ENCODE assay signal across 30 mouse cellular contexts in genomic region chr12:100868049-100868622, GRCm38 (mm10). TPM values are rescaled to one million over a fixed set of nuclear protein-coding genes. Genes with fewer than 3 reads are reported as not detected.
A peak's percentile ranks its signal among the peaks of the same experiment; 100 is the strongest.
DNase-seq lines count a peak whose midpoint lies in the region; ATAC-seq and TF ChIP-seq lines count a peak whose summit lies in the region.
"Had no signal": no experiment of that assay in that cellular context is flagged by ENCODE, and none has a peak within 500 bp of the region (broad histone marks: within the 10 kb centered on the region; RNA-seq: fewer than 3 reads in every experiment).

No protein-coding gene starts in this region.

- no peak for TF ChIP-seq CTCF in cerebellum, adult 2 months (IDR thresholded peaks at IDR 0.05; ENCODE audit: borderline replicate concordance, insufficient read depth, low read depth, low read length)

- intact Hi-C loops in heart, postnatal 25 days (cut with DNase I) = no loop called here

- DNase-seq in cerebellum, adult 2 months = no peak
- DNase-seq in cerebellum, postnatal 4 days (ENCODE audit: low spot score in 2 of 2) = no peak
- no peak for DNase-seq in heart, postnatal 25 days (ENCODE audit: low spot score)
- DNase-seq in layer of hippocampus, adult 9-11 months = peak; percentile 42
- no peak for DNase-seq in layer of hippocampus, adult 9-10 months (ENCODE audit: low spot score)
- DNase-seq in adrenal gland, postnatal 4 days (ENCODE audit: low spot score in 2 of 2) = no peak
- DNase-seq: adrenal gland, adult 8-10 months; cerebellum, adult 8-10 months; gastrocnemius, adult 2 months; gastrocnemius, postnatal 36 days; heart, adult 2 months; heart, postnatal 14 days; kidney, adult 11 months; kidney, postnatal 36 days; lung, embryonic 14.5 days; lung, postnatal 14 days; retina, postnatal 1 day; spleen, adult 18-20 months; thymus, postnatal 14 days had no signal

- WGBS in cerebellum, adult 2 months = 64% methylated on average over 4 of the region's 4 CpGs
- WGBS in heart, embryonic 15.5 days = 48% methylated on average over 4 of the region's 4 CpGs

- 0 out of 2 replicates have a peak, but pooled peaks have one; percentile 31 for ATAC-seq in heart, embryonic 15.5 days (replicated peaks; ENCODE audit: insufficient number of reproducible peaks, insufficient read depth, low FRiP score, low read depth)
- ATAC-seq: forebrain, embryonic 14.5 days; inflammation-experienced regulatory T-cells, adult 6 months; midbrain, embryonic 15.5 days had no signal

- no peak for TF ChIP-seq POLR2A in cerebellum, adult 2 months (IDR thresholded peaks at IDR 0.05; ENCODE audit: borderline replicate concordance, insufficient read depth, low read length)

- no peaks in the 10 kb centered on the region for H3K9me3 ChIP-seq in heart, embryonic 15.5 days (replicated peaks)
- H3K9me3 ChIP-seq: G1E; liver, embryonic 15.5 days; midbrain, embryonic 15.5 days; neural tube, embryonic 15.5 days had no signal

- no peaks in the 10 kb centered on the region for H3K27me3 ChIP-seq in cerebellum, adult 2 months (ENCODE audit: control insufficient read depth, insufficient read depth, low read length)
- H3K27me3 ChIP-seq in heart, embryonic 15.5 days = no peaks in the 10 kb centered on the region
- H3K27me3 ChIP-seq: liver, embryonic 15.5 days; midbrain, embryonic 15.5 days; neural tube, embryonic 15.5 days had no signal

- no peak overlapping the region for H3K4me2 ChIP-seq in heart, embryonic 15.5 days
- H3K4me2 ChIP-seq: heart, embryonic 13.5 days; hindbrain, embryonic 14.5 days; liver, embryonic 15.5 days; lung, embryonic 14.5 days; midbrain, embryonic 15.5 days; neural tube, embryonic 15.5 days had no signal

- no peak overlapping the region for H3K9ac ChIP-seq in heart, embryonic 15.5 days
- H3K9ac ChIP-seq: heart, embryonic 13.5 days; hindbrain, embryonic 14.5 days; liver, embryonic 15.5 days; lung, embryonic 14.5 days; midbrain, embryonic 15.5 days; neural tube, embryonic 15.5 days had no signal

- peaks cover 36% of the 10 kb centered on the region for H3K4me1 ChIP-seq in cerebellum, adult 2 months (ENCODE audit: control insufficient read depth, insufficient read depth, low read length)
- H3K4me1 ChIP-seq in heart, embryonic 15.5 days (replicated peaks) = no peaks in the 10 kb centered on the region
- H3K4me1 ChIP-seq in brown adipose tissue, adult 24 weeks (ENCODE audit: control insufficient read depth, insufficient read depth, insufficient read length, low read length) = peaks cover 11% of the 10 kb centered on the region; the same call in 1 of the 2 replicates
- H3K4me1 ChIP-seq: heart, embryonic 13.5 days; liver, embryonic 15.5 days; midbrain, embryonic 15.5 days had no signal

- no peaks in the 10 kb centered on the region for H3K36me3 ChIP-seq in heart, embryonic 15.5 days
- H3K36me3 ChIP-seq: G1E; heart, embryonic 13.5 days; liver, embryonic 15.5 days; midbrain, embryonic 15.5 days; neural tube, embryonic 15.5 days had no signal

- H3K27ac ChIP-seq in cerebellum, adult 2 months (ENCODE audit: insufficient read depth, low read length) = peak overlapping the region; percentile 76; the same call in 1 of the 2 replicates
- no peak overlapping the region for H3K27ac ChIP-seq in heart, embryonic 15.5 days
- H3K27ac ChIP-seq in brown adipose tissue, adult 24 weeks (replicated peaks; ENCODE audit: low read depth, low read length) = peak overlapping the region; percentile 26; the same call in 1 of the 2 replicates
- H3K27ac ChIP-seq: heart, adult 2 months; heart, embryonic 13.5 days; hindbrain, embryonic 14.5 days; liver, embryonic 15.5 days; midbrain, embryonic 15.5 days; neural tube, embryonic 15.5 days had no signal

- H3K4me3 ChIP-seq in cerebellum, adult 2 months (replicated peaks; ENCODE audit: insufficient read depth, low read depth, low read length) = no peak overlapping the region
- no peak overlapping the region for H3K4me3 ChIP-seq in heart, embryonic 15.5 days
- no peak overlapping the region for H3K4me3 ChIP-seq in brown adipose tissue, adult 24 weeks (ENCODE audit: insufficient read depth, low read depth, low read length)
- H3K4me3 ChIP-seq: gastrocnemius, adult 2 months; heart, adult 2 months; heart, embryonic 13.5 days; liver, embryonic 15.5 days; midbrain, embryonic 15.5 days; neural tube, embryonic 15.5 days had no signal

RNA-seq across cellular contexts. Expression of gene Gpr68, which starts 39.9 kb away (rescaled TPM):
- polyA plus RNA-seq in cerebellum, adult 2 months (2012; rRNA removed) = 24.2 and 24.7 TPM in 2 replicates
- 6.0 and 7.1 TPM in 2 replicates for polyA plus RNA-seq in heart, embryonic 15.5 days (2015; fragmentation: Nextera tagmentation; extraction: Ambion mirVana)
- total RNA-seq in heart, postnatal 25 days (2021) = under 1 TPM; 0.23 to 0.92 TPM
- polyA plus RNA-seq in brown adipose tissue, adult 24 weeks (2012; ENCODE audit: insufficient read depth, insufficient read length, missing spikeins) = not detected in 2 replicates
- 1 to 10 TPM; 2.5 to 2.8 TPM for total RNA-seq in adrenal gland, postnatal 4 days (2021)
- total RNA-seq: common myeloid progenitor, adult 5-6 weeks had no signal
- polyA plus RNA-seq: G1E had no signal
